Mouse (Mus musculus): ENCODE data around the gene Mid1. TPM values are rescaled to one million over a fixed set of nuclear protein-coding genes. Genes with fewer than 3 reads are reported as not detected.
A peak's percentile ranks its signal among the peaks of the same experiment; 100 is the strongest.

The Mid1 gene
- total and polyA plus RNA-seq, 2 experiments from 2014 or later, result 3.3 to 7.8 TPM

DNA sequence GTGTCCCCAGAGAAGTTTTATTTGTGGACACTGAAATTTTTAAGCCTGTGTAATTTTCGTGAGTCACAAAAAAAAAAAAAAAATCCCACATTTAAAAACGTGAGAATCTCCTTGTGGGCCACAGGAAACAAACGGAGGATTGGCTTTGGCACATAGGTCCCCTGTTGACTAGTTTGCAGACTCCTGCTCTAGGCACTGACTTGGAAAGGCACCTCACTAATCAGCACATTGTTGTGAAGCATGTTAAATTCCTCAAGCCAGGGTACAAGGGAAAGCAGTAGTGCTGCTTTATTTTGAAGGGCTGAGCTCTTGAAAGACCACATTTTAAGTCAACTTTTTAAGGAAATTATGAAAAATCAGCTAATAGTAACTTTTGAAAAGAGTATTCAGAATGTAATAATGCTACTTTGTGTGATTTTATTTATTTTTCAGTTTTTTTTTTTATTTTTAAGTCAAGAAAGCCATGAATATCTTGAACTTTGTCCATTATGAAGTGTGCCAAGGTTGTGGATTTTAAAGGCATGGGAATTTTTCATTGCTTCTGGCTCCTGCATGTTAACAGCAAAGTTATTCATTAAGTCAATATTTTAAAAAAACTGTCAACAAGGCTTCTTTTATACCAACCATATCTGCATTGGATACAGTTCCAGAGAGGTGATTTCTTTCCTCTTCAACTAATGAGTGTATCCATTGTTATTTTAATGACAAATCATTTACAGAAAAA is 214.4 kb downstream of the Mid1 start:
- no peak for ATAC-seq (ENCODE audit: low FRiP score)
- WGBS, result 25% methylated on average over 3 of the region's 3 CpGs
- no peak for TF ChIP-seq CTCF (IDR thresholded peaks at IDR 0.05)

DNA sequence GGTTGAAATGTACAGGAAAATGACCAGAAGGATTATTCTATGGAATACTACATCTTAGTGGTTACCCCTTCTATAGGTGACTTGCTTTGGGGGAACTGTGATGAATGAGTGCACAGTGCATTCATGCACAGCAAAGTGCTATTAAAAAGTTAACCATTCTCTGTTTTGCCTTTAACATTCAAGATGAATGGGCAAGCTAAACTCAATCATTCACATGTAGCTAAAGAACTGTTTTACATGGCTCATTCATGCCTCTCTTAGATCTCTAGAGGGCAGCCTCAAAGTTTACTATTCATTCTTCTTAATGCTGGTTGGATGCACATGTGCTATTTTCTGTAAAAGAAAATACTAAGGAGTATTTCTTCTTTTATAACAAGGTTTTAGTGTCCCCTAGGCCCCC is 217.9 kb downstream of the Mid1 start:
- H3K36me3 ChIP-seq (ENCODE audit: insufficient read depth, low read length), result no peaks in the 10 kb centered on the region
- no peak overlapping the region for H3K4me2 ChIP-seq (ENCODE audit: low read depth, low read length, poor library complexity, severe bottlenecking)
- H3K27me3 ChIP-seq (ENCODE audit: insufficient read depth, low read length), result no peaks in the 10 kb centered on the region
- H3K27ac ChIP-seq (ENCODE audit: low read depth, low read length), result no peak overlapping the region
- H3K9me3 ChIP-seq (ENCODE audit: low read length), result no peaks in the 10 kb centered on the region
- no peak for TF ChIP-seq CTCF (IDR thresholded peaks at IDR 0.05)
- no peak for DNase-seq (ENCODE audit: low spot score)
- no peak for ATAC-seq (ENCODE audit: low FRiP score)
- no peak overlapping the region for H3K9ac ChIP-seq (replicated peaks; ENCODE audit: low read length, poor library complexity, severe bottlenecking)
- no peak overlapping the region for H3K4me3 ChIP-seq (ENCODE audit: low read depth, low read length)
- no peaks in the 10 kb centered on the region for H3K4me1 ChIP-seq (ENCODE audit: insufficient read depth, low read length)

More for the DNA sequence above, 214.4 kb downstream of the Mid1 start:
- Histone ChIP-seq H3K4me3 (ENCODE audit: low read depth, low read length) (no peak overlapping the region), H3K4me2 (ENCODE audit: low read depth, low read length, poor library complexity, severe bottlenecking) (no peak overlapping the region), H3K4me1 (ENCODE audit: insufficient read depth, low read length) (no peaks in the 10 kb centered on the region), H3K36me3 (ENCODE audit: insufficient read depth, low read length) (no peaks in the 10 kb centered on the region), H3K27ac (ENCODE audit: low read depth, low read length) (no peak overlapping the region), H3K9ac (replicated peaks; ENCODE audit: low read length, poor library complexity, severe bottlenecking) (no peak overlapping the region), H3K27me3 (ENCODE audit: insufficient read depth, low read length) (no peaks in the 10 kb centered on the region), H3K9me3 (ENCODE audit: low read length) (no peaks in the 10 kb centered on the region)
- no peak for DNase-seq (ENCODE audit: low spot score)

DNA sequence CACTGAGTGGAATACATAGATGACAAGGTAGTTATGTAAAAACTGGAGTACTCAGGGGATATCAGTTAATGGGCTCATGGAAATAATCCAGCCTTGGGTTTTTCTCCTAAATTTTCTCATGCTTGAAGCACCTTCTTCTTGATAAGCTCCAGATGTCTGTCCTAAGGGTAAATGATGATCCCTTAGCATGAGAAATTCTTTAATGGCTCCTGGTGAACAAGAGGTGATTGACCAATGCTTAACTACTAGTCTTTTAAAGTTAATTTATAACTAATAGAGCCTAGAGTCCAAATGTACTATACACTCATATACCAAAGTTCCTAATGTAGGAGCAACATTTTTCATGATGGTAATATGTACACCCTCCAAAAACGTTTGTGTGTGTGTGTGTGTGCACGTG is 218.7 kb downstream of the Mid1 start:
- Histone ChIP-seq H3K9me3 (ENCODE audit: low read length) (no peaks in the 10 kb centered on the region), H3K27ac (ENCODE audit: low read depth, low read length) (no peak overlapping the region), H3K9ac (replicated peaks; ENCODE audit: low read length, poor library complexity, severe bottlenecking) (no peak overlapping the region), H3K27me3 (ENCODE audit: insufficient read depth, low read length) (no peaks in the 10 kb centered on the region), H3K4me2 (ENCODE audit: low read depth, low read length, poor library complexity, severe bottlenecking) (no peak overlapping the region), H3K36me3 (ENCODE audit: insufficient read depth, low read length) (no peaks in the 10 kb centered on the region), H3K4me1 (ENCODE audit: insufficient read depth, low read length) (no peaks in the 10 kb centered on the region), H3K4me3 (ENCODE audit: low read depth, low read length) (no peak overlapping the region)
- ATAC-seq (ENCODE audit: low FRiP score), result no peak
- 66% methylated on average over 2 of the region's 2 CpGs for WGBS
- DNase-seq (ENCODE audit: low spot score), result no peak
- no peak for TF ChIP-seq CTCF (IDR thresholded peaks at IDR 0.05)

DNA sequence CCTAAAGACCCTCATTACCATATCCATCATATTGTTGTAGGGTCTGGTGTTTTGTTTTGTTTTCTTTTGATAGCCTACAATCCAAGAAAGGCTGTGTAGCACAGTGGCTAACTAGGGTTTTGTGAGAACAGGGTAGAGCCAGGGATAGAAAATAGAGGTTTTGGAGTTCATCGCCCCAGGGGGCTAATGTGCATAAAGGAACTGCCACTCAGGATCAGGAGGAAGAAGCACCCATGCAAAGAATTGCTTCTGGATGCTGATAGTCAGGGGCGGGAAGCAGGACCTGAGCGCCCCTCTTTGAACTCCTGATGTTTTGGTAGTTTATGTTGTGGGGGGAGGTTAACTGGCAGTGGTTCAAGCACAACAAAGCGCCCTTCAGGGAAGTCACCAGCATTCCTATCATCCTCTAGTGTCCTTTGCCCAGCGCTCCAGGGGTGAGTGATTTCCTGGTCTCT is 221.1 kb downstream of the Mid1 start:
- H3K36me3 ChIP-seq (ENCODE audit: insufficient read depth, low read length), result no peaks in the 10 kb centered on the region
- TF ChIP-seq CTCF (IDR thresholded peaks at IDR 0.05), result no peak
- H3K4me1 ChIP-seq (ENCODE audit: insufficient read depth, low read length), result no peaks in the 10 kb centered on the region
- WGBS, result 12% methylated on average over 5 of the region's 5 CpGs
- no peak overlapping the region for H3K9ac ChIP-seq (replicated peaks; ENCODE audit: low read length, poor library complexity, severe bottlenecking)
- no peaks in the 10 kb centered on the region for H3K27me3 ChIP-seq (ENCODE audit: insufficient read depth, low read length)
- H3K4me2 ChIP-seq (ENCODE audit: low read depth, low read length, poor library complexity, severe bottlenecking), result no peak overlapping the region
- DNase-seq (ENCODE audit: low spot score), result peak; percentile 24
- ATAC-seq (ENCODE audit: low FRiP score), result no peak
- H3K27ac ChIP-seq (ENCODE audit: low read depth, low read length), result no peak overlapping the region
- H3K4me3 ChIP-seq (ENCODE audit: low read depth, low read length), result no peak overlapping the region
- no peaks in the 10 kb centered on the region for H3K9me3 ChIP-seq (ENCODE audit: low read length)

DNA sequence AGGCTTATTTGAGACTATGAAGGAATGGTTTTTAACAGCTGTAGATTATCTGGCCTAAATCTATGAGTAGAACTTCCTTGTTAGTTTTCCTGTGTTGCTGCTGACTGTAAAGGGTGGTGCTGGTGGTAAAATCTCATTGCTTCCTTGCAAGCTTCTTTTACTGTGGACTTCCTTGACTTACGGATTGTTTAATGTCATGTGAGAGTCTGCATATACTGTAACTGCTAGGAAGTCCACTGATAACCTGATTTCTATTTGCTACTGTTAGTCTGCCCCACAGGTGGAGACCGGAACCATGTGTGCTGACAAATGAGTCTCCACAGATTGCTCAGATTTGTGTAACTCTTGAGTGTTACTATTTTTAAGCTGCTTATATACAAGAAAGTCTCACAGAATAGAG is 224.9 kb downstream of the Mid1 start:
- WGBS, result 89% methylated on average over 2 of the region's 2 CpGs
- H3K4me1 ChIP-seq (ENCODE audit: insufficient read depth, low read length), result no peaks in the 10 kb centered on the region
- no peak overlapping the region for H3K4me3 ChIP-seq (ENCODE audit: low read depth, low read length)
- H3K9me3 ChIP-seq (ENCODE audit: low read length), result no peaks in the 10 kb centered on the region
- ATAC-seq (ENCODE audit: low FRiP score), result no peak
- no peak overlapping the region for H3K27ac ChIP-seq (ENCODE audit: low read depth, low read length)
- TF ChIP-seq CTCF (IDR thresholded peaks at IDR 0.05), result no peak
- no peak overlapping the region for H3K4me2 ChIP-seq (ENCODE audit: low read depth, low read length, poor library complexity, severe bottlenecking)
- no peaks in the 10 kb centered on the region for H3K36me3 ChIP-seq (ENCODE audit: insufficient read depth, low read length)
- H3K27me3 ChIP-seq (ENCODE audit: insufficient read depth, low read length), result no peaks in the 10 kb centered on the region
- DNase-seq (ENCODE audit: low spot score), result no peak
- no peak overlapping the region for H3K9ac ChIP-seq (replicated peaks; ENCODE audit: low read length, poor library complexity, severe bottlenecking)

DNA sequence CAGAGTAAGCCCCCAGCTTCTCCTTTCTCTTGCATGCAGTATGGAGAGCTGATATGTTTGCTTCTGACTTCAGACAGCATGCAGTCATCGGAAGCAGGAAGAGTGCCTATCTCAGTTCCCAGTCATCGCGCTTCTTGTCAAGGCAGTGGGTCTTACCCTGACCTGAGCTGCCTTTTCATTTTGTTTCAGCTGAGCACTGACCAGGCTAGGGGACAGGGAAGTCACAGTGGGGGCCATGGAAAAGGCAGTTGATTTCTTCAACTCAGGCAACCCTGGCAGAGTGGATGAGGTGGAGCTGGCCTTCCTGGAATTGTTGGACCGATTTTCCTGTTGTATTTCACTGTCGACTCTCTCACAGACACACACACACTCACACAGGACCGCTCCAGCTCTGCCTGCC is 230.7 kb downstream of the Mid1 start:
- Histone ChIP-seq H3K9ac (replicated peaks; ENCODE audit: low read length, poor library complexity, severe bottlenecking) (no peak overlapping the region), H3K4me3 (ENCODE audit: low read depth, low read length) (no peak overlapping the region), H3K9me3 (ENCODE audit: low read length) (no peaks in the 10 kb centered on the region), H3K27me3 (ENCODE audit: insufficient read depth, low read length) (no peaks in the 10 kb centered on the region; the same call in 1 of the 2 replicates), H3K36me3 (ENCODE audit: insufficient read depth, low read length) (no peaks in the 10 kb centered on the region), H3K4me2 (ENCODE audit: low read depth, low read length, poor library complexity, severe bottlenecking) (no peak overlapping the region), H3K27ac (ENCODE audit: low read depth, low read length) (no peak overlapping the region), H3K4me1 (ENCODE audit: insufficient read depth, low read length) (no peaks in the 10 kb centered on the region)
- DNase-seq (ENCODE audit: low spot score) (no peak), ATAC-seq (ENCODE audit: low FRiP score) (no peak)
- 84% methylated on average over 6 of the region's 6 CpGs for WGBS
- TF ChIP-seq CTCF (IDR thresholded peaks at IDR 0.05), result no peak
